Mouse (Mus musculus) lung, adult 2 months (tissue): ENCODE data around the gene A3galt2. TPM values are rescaled to one million over a fixed set of nuclear protein-coding genes. Genes with fewer than 3 reads are reported as not detected.
A peak's percentile ranks its signal among the peaks of the same experiment; 100 is the strongest.

Source experiments
- DNase-seq: peaks from one replicate; pipeline ENCODE4 v3.0.0; 2022
- H3K4me1 ChIP-seq: fragments of 200-500 bp; 2 replicates; pipeline ENCODE4 v1.6.1; 2011; ENCODE audit warnings: low read length; ENCODE audit not compliant: control insufficient read depth, insufficient read depth
- H3K4me3 ChIP-seq: fragments of 200-500 bp; replicated peaks from 2 replicates; pipeline ENCODE3; 2011; ENCODE audit warnings: low read depth, mild to moderate bottlenecking, control low read depth, low read length; ENCODE audit errors: extremely low read depth
- CTCF ChIP-seq: fragments of 200-500 bp; IDR thresholded peaks from 2 replicates; pipeline ENCODE4 v1.5.1; 2011; ENCODE audit warnings: mild to moderate bottlenecking, low read length, control low read depth; ENCODE audit not compliant: insufficient read depth
- POLR2A ChIP-seq: fragments of 200-500 bp; IDR thresholded peaks from 2 replicates; pipeline ENCODE4 v1.6.1; 2011; ENCODE audit warnings: low read depth, mild to moderate bottlenecking, control low read depth, low read length, borderline replicate concordance; ENCODE audit errors: extremely low read depth
- WGBS: fragments of 180-500 bp; shearing (Covaris S2); methylation state at CpG from one replicate; pipeline ENCODE4 v1.1.7; 2018; 5-methylcytosine and 5-hydroxymethylcytosine counted together
- polyA plus RNA-seq: library from polyadenylated mRNA; depleted of rRNA; stranded (reverse); fragments of >200 nt; gene quantifications from 2 replicates; pipeline ENCODE4 v1.2.3, GENCODE M21; 2012

The A3galt2 gene
- polyA plus RNA-seq, 1 experiment: 0.34 TPM

GRCm38 (mm10) chr4:128785921-128786654, 30.9 kb downstream of the A3galt2 start:
- TF ChIP-seq CTCF (no peak), POLR2A (no peak)
- Histone ChIP-seq H3K4me3 (no peak overlapping the region), H3K4me1 (no peaks in the 10 kb centered on the region)
- DNase-seq: no peak
- 87% methylated on average over 11 of the region's 11 CpGs for WGBS

GRCm38 (mm10) chr4:128787023-128787939, 32.1 kb downstream of the A3galt2 start:
- Histone ChIP-seq H3K4me1 (no peaks in the 10 kb centered on the region), H3K4me3 (no peak overlapping the region)
- 92% methylated on average over 24 of the region's 24 CpGs for WGBS
- DNase-seq: no peak
- no peak for TF ChIP-seq CTCF
- TF ChIP-seq POLR2A: no peak

DNA sequence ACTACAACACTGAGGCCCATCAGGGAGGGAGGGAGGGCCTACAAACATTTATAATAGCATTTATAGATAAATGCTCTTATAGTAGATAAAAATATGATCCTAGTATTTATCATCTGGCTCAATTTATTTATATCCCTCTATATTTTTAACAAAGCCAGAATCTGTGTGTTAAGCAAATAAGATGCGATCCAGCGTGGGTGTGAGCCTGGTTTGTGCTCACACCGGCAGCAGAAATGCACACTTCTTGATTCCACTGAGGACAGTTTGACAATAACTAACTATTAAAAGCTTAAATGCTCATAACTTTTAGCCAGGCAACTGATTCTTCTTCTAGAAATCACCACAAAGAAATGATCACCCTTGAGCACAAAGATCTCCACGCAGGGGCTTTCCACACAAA, 32.9 kb downstream of the A3galt2 start:
- no peak for DNase-seq
- Histone ChIP-seq H3K4me3 (no peak overlapping the region), H3K4me1 (no peaks in the 10 kb centered on the region)
- no peak for TF ChIP-seq POLR2A
- TF ChIP-seq CTCF: no peak
- WGBS: 94% methylated on average over 4 of the region's 4 CpGs

DNA sequence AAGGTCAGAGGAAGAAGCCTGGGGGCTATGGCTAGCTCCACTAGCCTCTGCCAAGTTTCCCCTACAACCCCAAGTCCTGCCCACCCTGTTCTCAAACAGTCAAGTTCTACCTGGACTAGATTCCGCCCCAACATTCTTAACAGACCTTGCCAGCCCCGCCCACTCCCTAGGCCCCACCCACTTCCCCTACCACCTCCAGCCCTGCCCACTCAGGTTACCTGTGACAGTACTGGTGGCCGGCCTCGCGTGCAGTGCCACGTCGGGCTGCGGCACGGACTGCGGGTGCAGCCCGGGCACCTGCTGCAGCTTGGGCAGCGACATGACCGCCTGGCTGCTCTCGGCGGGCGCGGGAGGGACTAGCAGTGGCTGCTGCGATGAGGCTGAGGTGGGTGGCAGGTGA, 34.5 kb downstream of the A3galt2 start:
- TF ChIP-seq CTCF (no peak), POLR2A (no peak)
- WGBS: 56% methylated on average over 18 of the region's 18 CpGs
- DNase-seq: no peak
- no peak overlapping the region for H3K4me3 ChIP-seq
- no peaks in the 10 kb centered on the region for H3K4me1 ChIP-seq

DNA sequence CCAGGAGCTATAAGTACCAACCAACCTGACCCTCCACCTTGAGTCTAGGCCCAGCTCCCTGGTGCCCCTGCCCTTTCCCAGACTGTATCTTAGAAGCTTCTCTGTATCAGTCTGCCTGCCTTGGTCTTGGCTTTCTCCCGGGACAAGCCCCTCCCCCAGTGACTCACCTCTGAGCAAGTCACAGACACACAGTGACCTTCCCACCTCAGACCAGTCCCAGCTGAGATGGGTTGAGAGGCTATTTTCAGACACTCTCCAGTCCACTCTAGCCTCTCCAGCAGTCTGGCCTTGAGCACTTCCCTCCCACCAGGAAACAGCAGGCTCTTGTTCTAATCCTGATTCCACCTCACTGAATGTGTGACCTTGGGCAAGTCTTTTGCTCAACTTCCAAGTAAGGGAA, 38.5 kb downstream of the A3galt2 start:
- 13% methylated on average over 1 of the region's 1 CpGs for WGBS
- Histone ChIP-seq H3K4me3 (no peak overlapping the region), H3K4me1 (peaks cover 6% of the 10 kb centered on the region; the same call in 1 of the 2 replicates)
- TF ChIP-seq CTCF (no peak), POLR2A (no peak)
- DNase-seq: no peak

GRCm38 (mm10) chr4:128794198-128794597, 39.0 kb downstream of the A3galt2 start:
- no peak for TF ChIP-seq POLR2A
- no peak for TF ChIP-seq CTCF
- no peak overlapping the region for H3K4me3 ChIP-seq
- DNase-seq: no peak
- 69% methylated on average over 8 of the region's 8 CpGs for WGBS
- peaks cover 6% of the 10 kb centered on the region; the same call in 1 of the 2 replicates for H3K4me1 ChIP-seq

- TF ChIP-seq POLR2A (no peak), CTCF (no peak)
- DNase-seq: no peak
- H3K4me1 ChIP-seq: peaks cover 6% of the 10 kb centered on the region; the same call in 1 of the 2 replicates
- H3K4me3 ChIP-seq: no peak overlapping the region
- 17% methylated on average over 9 of the region's 9 CpGs for WGBS
Observed at GRCm38 (mm10) chr4:128795596-128795995, 40.4 kb downstream of the A3galt2 start.

GRCm38 (mm10) chr4:128796788-128797187, 41.6 kb downstream of the A3galt2 start:
- no peak for DNase-seq
- TF ChIP-seq CTCF (no peak), POLR2A (no peak)
- 67% methylated on average over 8 of the region's 8 CpGs for WGBS

GRCm38 (mm10) chr4:128801675-128802465, 46.7 kb downstream of the A3galt2 start:
- H3K4me1 ChIP-seq: peaks cover 17% of the 10 kb centered on the region
- WGBS: 43% methylated on average over 9 of the region's 9 CpGs
- no peak for TF ChIP-seq POLR2A
- no peak for TF ChIP-seq CTCF
- H3K4me3 ChIP-seq: no peak overlapping the region
- peak; percentile 53 for DNase-seq

More at GRCm38 (mm10) chr4:128796788-128797187, 41.6 kb downstream of the A3galt2 start:
- H3K4me1 ChIP-seq: peaks cover 6% of the 10 kb centered on the region; the same call in 1 of the 2 replicates
- H3K4me3 ChIP-seq: no peak overlapping the region
